Mouse (Mus musculus): ENCODE measurements around the gene Ldlrad3. TPM values are rescaled to one million over a fixed set of nuclear protein-coding genes. Genes with fewer than 3 reads are reported as not detected.
A peak's percentile ranks its signal among the peaks of the same experiment; 100 is the strongest.

Ldlrad3 gene
- polyA plus RNA-seq, 1 experiment from 2014 or later: 64.1 TPM

- Histone ChIP-seq H3K4me1 (peaks cover 4% of the 10 kb centered on the region; the same call in 1 of the 2 replicates), H3K9me3 (replicated peaks) (no peaks in the 10 kb centered on the region), H3K27me3 (ENCODE audit: low read depth, poor library complexity, severe bottlenecking) (no peaks in the 10 kb centered on the region), H3K36me3 (peaks cover 8% of the 10 kb centered on the region), H3K4me3 (no peak overlapping the region), H3K27ac (no peak overlapping the region)
- 75% methylated on average over 4 of the region's 4 CpGs for WGBS
- no peak for DNase-seq (ENCODE audit: low spot score)
These were observed 85.7 kb downstream of the Ldlrad3 start for GRCm38 (mm10) chr2:102100490-102100889.

- no peaks in the 10 kb centered on the region for H3K9me3 ChIP-seq (replicated peaks)
- DNase-seq (ENCODE audit: low spot score): no peak
- no peaks in the 10 kb centered on the region for H3K27me3 ChIP-seq (ENCODE audit: low read depth, poor library complexity, severe bottlenecking)
- H3K36me3 ChIP-seq: peaks cover 14% of the 10 kb centered on the region
- WGBS: 86% methylated on average over 14 of the region's 14 CpGs
- no peak overlapping the region for H3K27ac ChIP-seq
- peaks cover 4% of the 10 kb centered on the region; the same call in 1 of the 2 replicates for H3K4me1 ChIP-seq
- no peak overlapping the region for H3K4me3 ChIP-seq
These were observed 86.3 kb downstream of the Ldlrad3 start for GRCm38 (mm10) chr2:102099702-102100450.

GRCm38 (mm10) chr2:102099261-102099660 is 86.9 kb downstream of the Ldlrad3 start:
- Histone ChIP-seq H3K27ac (no peak overlapping the region), H3K4me3 (no peak overlapping the region), H3K27me3 (ENCODE audit: low read depth, poor library complexity, severe bottlenecking) (no peaks in the 10 kb centered on the region), H3K4me1 (peaks cover 4% of the 10 kb centered on the region; the same call in 1 of the 2 replicates), H3K36me3 (peaks cover 20% of the 10 kb centered on the region), H3K9me3 (replicated peaks) (no peaks in the 10 kb centered on the region)
- DNase-seq (ENCODE audit: low spot score): no peak
- WGBS: 91% methylated on average over 4 of the region's 4 CpGs

GRCm38 (mm10) chr2:102094773-102095172 is 91.4 kb downstream of the Ldlrad3 start:
- WGBS: 77% methylated on average over 11 of the region's 11 CpGs
- peaks cover 25% of the 10 kb centered on the region for H3K36me3 ChIP-seq
- no peaks in the 10 kb centered on the region for H3K4me1 ChIP-seq
- no peak overlapping the region for H3K4me3 ChIP-seq
- H3K27me3 ChIP-seq (ENCODE audit: low read depth, poor library complexity, severe bottlenecking): no peaks in the 10 kb centered on the region
- no peak overlapping the region for H3K27ac ChIP-seq
- H3K9me3 ChIP-seq (replicated peaks): no peaks in the 10 kb centered on the region
- DNase-seq (ENCODE audit: low spot score): no peak

- H3K4me1 ChIP-seq: no peaks in the 10 kb centered on the region
- H3K9me3 ChIP-seq (replicated peaks): no peaks in the 10 kb centered on the region
- peaks cover 25% of the 10 kb centered on the region for H3K36me3 ChIP-seq
- no peak overlapping the region for H3K27ac ChIP-seq
- 82% methylated on average over 3 of the region's 3 CpGs for WGBS
- no peak overlapping the region for H3K4me3 ChIP-seq
- no peaks in the 10 kb centered on the region for H3K27me3 ChIP-seq (ENCODE audit: low read depth, poor library complexity, severe bottlenecking)
- no peak for DNase-seq (ENCODE audit: low spot score)
These were observed 91.9 kb downstream of the Ldlrad3 start for GRCm38 (mm10) chr2:102094281-102094680.

GRCm38 (mm10) chr2:102092579-102092978 is 93.6 kb downstream of the Ldlrad3 start:
- 0 out of 2 replicates have a peak overlapping the region, but pooled peaks have one; percentile 20 for H3K27ac ChIP-seq
- no peaks in the 10 kb centered on the region for H3K4me1 ChIP-seq
- H3K27me3 ChIP-seq (ENCODE audit: low read depth, poor library complexity, severe bottlenecking): no peaks in the 10 kb centered on the region
- 86% methylated on average over 10 of the region's 10 CpGs for WGBS
- H3K4me3 ChIP-seq: no peak overlapping the region
- no peak for DNase-seq (ENCODE audit: low spot score)
- H3K9me3 ChIP-seq (replicated peaks): no peaks in the 10 kb centered on the region
- H3K36me3 ChIP-seq: peaks cover 31% of the 10 kb centered on the region

- H3K27ac ChIP-seq: no peak overlapping the region; the same call in 1 of the 2 replicates
- DNase-seq (ENCODE audit: low spot score): peak; percentile 71
- 79% methylated on average over 8 of the region's 8 CpGs for WGBS
These were observed 94.5 kb downstream of the Ldlrad3 start for GRCm38 (mm10) chr2:102091516-102092350.

GRCm38 (mm10) chr2:102087787-102088186 is 98.4 kb downstream of the Ldlrad3 start:
- DNase-seq (ENCODE audit: low spot score): no peak
- 95% methylated on average over 5 of the region's 5 CpGs for WGBS
- H3K27ac ChIP-seq: no peak overlapping the region
- H3K36me3 ChIP-seq: peaks cover 18% of the 10 kb centered on the region
- no peaks in the 10 kb centered on the region for H3K27me3 ChIP-seq (ENCODE audit: low read depth, poor library complexity, severe bottlenecking)
- H3K9me3 ChIP-seq (replicated peaks): no peaks in the 10 kb centered on the region
- H3K4me3 ChIP-seq: no peak overlapping the region
- no peaks in the 10 kb centered on the region for H3K4me1 ChIP-seq

More at GRCm38 (mm10) chr2:102091516-102092350, 94.5 kb downstream of the Ldlrad3 start:
- no peaks in the 10 kb centered on the region for H3K27me3 ChIP-seq (ENCODE audit: low read depth, poor library complexity, severe bottlenecking)
- H3K4me1 ChIP-seq: no peaks in the 10 kb centered on the region
- H3K36me3 ChIP-seq: peaks cover 31% of the 10 kb centered on the region
- H3K4me3 ChIP-seq: no peak overlapping the region
- no peaks in the 10 kb centered on the region for H3K9me3 ChIP-seq (replicated peaks)

- Histone ChIP-seq H3K27me3 (ENCODE audit: low read depth, poor library complexity, severe bottlenecking) (no peaks in the 10 kb centered on the region), H3K4me1 (no peaks in the 10 kb centered on the region), H3K4me3 (no peak overlapping the region), H3K27ac (no peak overlapping the region), H3K36me3 (peaks cover 23% of the 10 kb centered on the region), H3K9me3 (replicated peaks) (no peaks in the 10 kb centered on the region)
- WGBS: 97% methylated on average over 23 of the region's 23 CpGs
- no peak for DNase-seq (ENCODE audit: low spot score)
These were observed 99.6 kb downstream of the Ldlrad3 start for GRCm38 (mm10) chr2:102086583-102086982.

- no peak for DNase-seq (ENCODE audit: low spot score)
- no peaks in the 10 kb centered on the region for H3K27me3 ChIP-seq (ENCODE audit: low read depth, poor library complexity, severe bottlenecking)
- no peak overlapping the region for H3K4me3 ChIP-seq
- H3K27ac ChIP-seq: no peak overlapping the region
- peaks cover 32% of the 10 kb centered on the region for H3K36me3 ChIP-seq
- no peaks in the 10 kb centered on the region for H3K9me3 ChIP-seq (replicated peaks)
- H3K4me1 ChIP-seq: no peaks in the 10 kb centered on the region
These were observed 103.4 kb downstream of the Ldlrad3 start for GRCm38 (mm10) chr2:102082782-102083181.

- 51% methylated on average over 4 of the region's 4 CpGs for WGBS
- Histone ChIP-seq H3K36me3 (peaks cover 43% of the 10 kb centered on the region), H3K4me3 (no peak overlapping the region), H3K4me1 (peaks cover 4% of the 10 kb centered on the region; the same call in 1 of the 2 replicates), H3K27ac (no peak overlapping the region), H3K27me3 (ENCODE audit: low read depth, poor library complexity, severe bottlenecking) (no peaks in the 10 kb centered on the region), H3K9me3 (replicated peaks) (no peaks in the 10 kb centered on the region)
- DNase-seq (ENCODE audit: low spot score): peak; percentile 64
These were observed 108.6 kb downstream of the Ldlrad3 start for GRCm38 (mm10) chr2:102077554-102077953.

GRCm38 (mm10) chr2:102076237-102076636 is 109.9 kb downstream of the Ldlrad3 start:
- no peaks in the 10 kb centered on the region for H3K27me3 ChIP-seq (ENCODE audit: low read depth, poor library complexity, severe bottlenecking)
- H3K27ac ChIP-seq: no peak overlapping the region
- DNase-seq (ENCODE audit: low spot score): no peak
- peaks cover 11% of the 10 kb centered on the region for H3K4me1 ChIP-seq
- H3K9me3 ChIP-seq (replicated peaks): no peaks in the 10 kb centered on the region
- no peak overlapping the region for H3K4me3 ChIP-seq
- WGBS: 95% methylated on average over 6 of the region's 6 CpGs
- H3K36me3 ChIP-seq: peaks cover 34% of the 10 kb centered on the region
